Mouse (Mus musculus) Muller cell, postnatal 12 days (primary cell): ENCODE results near the gene Slc24a2.
A peak's percentile ranks its signal among the peaks of the same experiment; 100 is the strongest.

Experiments used
- DNase-seq: peaks from one replicate; pipeline ENCODE4 v3.0.0-alpha.2; 2015; ENCODE audit errors: inconsistent ontology term

Slc24a2 gene

GRCm38 (mm10) chr4:86957576-86958411, 272.5 kb downstream of the Slc24a2 start:
- peak; percentile 60 for DNase-seq

- no peak for DNase-seq
These were observed 274.8 kb downstream of the Slc24a2 start for GRCm38 (mm10) chr4:86955448-86955847.

GRCm38 (mm10) chr4:86953519-86953918, 276.8 kb downstream of the Slc24a2 start:
- DNase-seq = no peak

- no peak for DNase-seq
These were observed 281.5 kb downstream of the Slc24a2 start for GRCm38 (mm10) chr4:86948794-86949193.

GRCm38 (mm10) chr4:86943296-86943695, 287.0 kb downstream of the Slc24a2 start:
- DNase-seq = no peak

GRCm38 (mm10) chr4:86942656-86943055, 287.6 kb downstream of the Slc24a2 start:
- DNase-seq = no peak

- peak; percentile 66 for DNase-seq
These were observed 293.6 kb downstream of the Slc24a2 start for GRCm38 (mm10) chr4:86936706-86937105.

- no peak for DNase-seq
These were observed 294.1 kb downstream of the Slc24a2 start for GRCm38 (mm10) chr4:86936217-86936616.
